Mouse (Mus musculus): ENCODE results near the gene Srsf9.
A peak's percentile ranks its signal among the peaks of the same experiment; 100 is the strongest.
"Not testable (repeated sequence)": the region's sequence is repeated elsewhere in the genome, so short reads cannot be mapped to it uniquely, and the experiment has no call there.

The Srsf9 gene

GRCm38 (mm10) chr5:115326875-115327609, at the start of gene Srsf9:
Gene Srsf9, plus strand, starts transcription at chr5:115327177.
- DNase-seq (ENCODE audit: low spot score), result peak; percentile 81

- DNase-seq (ENCODE audit: low spot score), result no peak
Observed at GRCm38 (mm10) chr5:115278053-115278452, 48.9 kb upstream of the Srsf9 start.

GRCm38 (mm10) chr5:115278785-115279184, 48.2 kb upstream of the Srsf9 start:
- DNase-seq (ENCODE audit: low spot score), result no peak

GRCm38 (mm10) chr5:115279226-115280049, 47.5 kb upstream of the Srsf9 start, which contains the start of gene Coq5:
Gene Coq5, plus strand, starts transcription at chr5:115279666.
- DNase-seq (ENCODE audit: low spot score), result peak; percentile 59

GRCm38 (mm10) chr5:115280050-115280687, 46.8 kb upstream of the Srsf9 start:
- no peak for DNase-seq (ENCODE audit: low spot score)

- no peak for DNase-seq (ENCODE audit: low spot score)
Observed at GRCm38 (mm10) chr5:115284735-115285134, 42.2 kb upstream of the Srsf9 start.

GRCm38 (mm10) chr5:115294173-115294572, 32.8 kb upstream of the Srsf9 start:
- no peak for DNase-seq (ENCODE audit: low spot score)

- DNase-seq (ENCODE audit: low spot score), result no peak
Observed at GRCm38 (mm10) chr5:115296347-115296746, 30.6 kb upstream of the Srsf9 start.

GRCm38 (mm10) chr5:115300035-115300744, 26.8 kb upstream of the Srsf9 start:
- no peak for DNase-seq (ENCODE audit: low spot score)

GRCm38 (mm10) chr5:115300792-115301614, 26.0 kb upstream of the Srsf9 start, which contains the start of gene Dynll1:
Gene Dynll1, minus strand, starts transcription at chr5:115300999.
- peak; percentile 99 for DNase-seq (ENCODE audit: low spot score)

GRCm38 (mm10) chr5:115301615-115302014, 25.4 kb upstream of the Srsf9 start:
- no peak for DNase-seq (ENCODE audit: low spot score)

- not testable (repeated sequence) for DNase-seq (ENCODE audit: low spot score)
Observed at GRCm38 (mm10) chr5:115302190-115302589, 24.8 kb upstream of the Srsf9 start.

- no peak for DNase-seq (ENCODE audit: low spot score)
Observed at GRCm38 (mm10) chr5:115312354-115312753, 14.6 kb upstream of the Srsf9 start.

GRCm38 (mm10) chr5:115312816-115313667, 13.9 kb upstream of the Srsf9 start:
- DNase-seq (ENCODE audit: low spot score), result no peak

- no peak for DNase-seq (ENCODE audit: low spot score)
Observed at GRCm38 (mm10) chr5:115313668-115313943, 13.4 kb upstream of the Srsf9 start.

- no peak for DNase-seq (ENCODE audit: low spot score)
Observed at GRCm38 (mm10) chr5:115316968-115317644, 9.9 kb upstream of the Srsf9 start.

GRCm38 (mm10) chr5:115317645-115318328, 9.2 kb upstream of the Srsf9 start:
- DNase-seq (ENCODE audit: low spot score), result no peak

GRCm38 (mm10) chr5:115319004-115319940, 7.7 kb upstream of the Srsf9 start:
- DNase-seq (ENCODE audit: low spot score), result peak; percentile 41

Measured in urinary bladder, postnatal 10 days (tissue).